Mouse (Mus musculus) heart, postnatal 36 days (tissue): ENCODE results near the gene Olfr1287. TPM values are rescaled to one million over a fixed set of nuclear protein-coding genes. Genes with fewer than 3 reads are reported as not detected.

Source experiments
- DNase-seq, 2 experiments: peaks; one replicate each; pipeline ENCODE4 v3.0.0; 2021 to 2022
- intact Hi-C: fragments of 180-260 bp; cut with DNase I; formaldehyde crosslinking; loops from one replicate; pipeline ENCODE4 v1.15.1; 2025
- total RNA-seq, 2 experiments: library from RNA; stranded (reverse); gene quantifications; 2 replicates each; pipeline ENCODE4 v1.2.3; 2021

The Olfr1287 gene
- total RNA-seq: not detected

GRCm38 (mm10) chr2:111448842-111449241 is at the start of gene Olfr1287:
Gene Olfr1287, plus strand, starts transcription at chr2:111449142.
- intact Hi-C loops: no loop called here

GRCm38 (mm10) chr2:111422931-111423330 is 26.0 kb upstream of the Olfr1287 start, which contains the start of gene Olfr1286:
Gene Olfr1286, minus strand, starts transcription at chr2:111423115.
- intact Hi-C loops: no loop called here
- no peak for DNase-seq

More at GRCm38 (mm10) chr2:111448842-111449241, at the start of gene Olfr1287:
- no peak for DNase-seq

DNA sequence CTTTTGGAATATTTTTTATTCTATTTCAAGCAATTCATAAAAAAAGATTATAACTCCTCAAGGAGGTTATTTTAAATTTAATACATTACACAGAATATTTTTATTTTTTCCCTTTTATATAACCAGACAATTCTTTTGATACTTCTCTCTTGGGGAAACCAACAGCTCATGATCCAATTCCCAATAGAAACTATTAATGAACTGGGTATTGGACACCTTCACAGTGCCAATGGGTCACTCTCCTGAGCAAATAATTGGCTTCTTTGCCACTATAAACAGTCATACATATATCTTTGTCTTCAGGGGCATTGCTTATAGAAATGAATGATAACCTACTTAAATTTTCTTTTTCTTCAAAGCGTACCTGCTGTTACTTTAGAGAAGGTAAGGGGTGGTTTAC is 24.9 kb downstream of the Olfr1287 start, which contains the start of gene Olfr1288:
Gene Olfr1288, plus strand, starts transcription at position 301 of the 400 bp plus-strand sequence.
- no peak for DNase-seq
- intact Hi-C loops: no loop called here

DNA sequence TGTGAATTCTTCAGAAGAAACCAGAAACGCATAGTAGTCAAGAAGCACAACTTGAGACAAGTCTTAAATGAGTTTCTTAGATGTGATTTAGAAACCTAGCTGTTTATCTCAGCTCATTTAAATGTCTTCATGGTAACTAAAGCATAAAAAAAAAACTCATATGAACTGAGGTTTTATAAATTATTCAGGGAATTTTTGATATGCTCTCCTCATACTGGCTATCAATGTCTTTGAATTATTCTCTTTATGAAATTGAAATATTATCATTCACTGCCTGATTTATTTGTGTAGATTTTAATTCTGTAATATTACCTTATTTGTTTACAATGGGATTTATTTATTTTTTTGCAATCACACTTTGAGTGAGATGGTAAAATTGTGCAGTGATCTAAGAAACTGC is 31.6 kb downstream of the Olfr1287 start, which contains the start of gene Olfr1289:
Gene Olfr1289, plus strand, starts transcription at position 301 of the 400 bp plus-strand sequence.
- intact Hi-C loops: no loop called here
- no peak for DNase-seq

GRCm38 (mm10) chr2:111493729-111494128 is 44.8 kb downstream of the Olfr1287 start, which contains the start of gene Olfr1290:
Gene Olfr1290, minus strand, starts transcription at chr2:111493829.
- DNase-seq: no peak
- intact Hi-C loops: no loop called here

- intact Hi-C loops: no loop called here
- DNase-seq: no peak
Observed at GRCm38 (mm10) chr2:111496880-111497279, 47.9 kb downstream of the Olfr1287 start, which contains the start of gene Olfr1291-ps1. Gene Olfr1291-ps1, plus strand, starts transcription at chr2:111497180.

Other genes starting within 250 kb of the Olfr1287 start
- gene 4930430A15Rik, start 219.5 kb upstream of the Olfr1287 start, total RNA-seq: not detected
- not detected for gene Olfr1275, start 213.9 kb upstream of the Olfr1287 start, total RNA-seq
- gene Olfr1276, start 194.6 kb upstream of the Olfr1287 start, total RNA-seq: not detected
- not detected for gene Olfr1277, start 175.0 kb upstream of the Olfr1287 start, total RNA-seq
- not detected for gene Olfr1278, start 159.0 kb upstream of the Olfr1287 start, total RNA-seq
- not detected for gene Olfr1279, start 148.5 kb upstream of the Olfr1287 start, total RNA-seq
- not detected for gene Olfr1280, start 135.1 kb upstream of the Olfr1287 start, total RNA-seq
- not detected for gene Olfr1281, start 122.6 kb upstream of the Olfr1287 start, total RNA-seq
- not detected for gene Olfr1282, start 113.1 kb upstream of the Olfr1287 start, total RNA-seq
- not detected for gene Olfr1283, start 82.4 kb upstream of the Olfr1287 start, total RNA-seq
- gene Olfr1284, start 73.6 kb upstream of the Olfr1287 start, total RNA-seq: not detected
- not detected for gene Olfr1286, start 26.0 kb upstream of the Olfr1287 start, total RNA-seq
- gene Olfr1288, start 25.0 kb downstream of the Olfr1287 start, total RNA-seq: not detected
- not detected for gene Olfr1289, start 31.7 kb downstream of the Olfr1287 start, total RNA-seq
- not detected for gene Olfr1290, start 44.7 kb downstream of the Olfr1287 start, total RNA-seq
- gene Olfr1291-ps1, start 48.0 kb downstream of the Olfr1287 start, total RNA-seq: not detected
- gene Olfr1293-ps, start 76.1 kb downstream of the Olfr1287 start, total RNA-seq: not detected
- not detected for gene Olfr1294, start 91.1 kb downstream of the Olfr1287 start, total RNA-seq
- gene Olfr1295, start 120.5 kb downstream of the Olfr1287 start, total RNA-seq: not detected
- not detected for gene Olfr1297, start 177.4 kb downstream of the Olfr1287 start, total RNA-seq
- not detected for gene Olfr1298, start 200.1 kb downstream of the Olfr1287 start, total RNA-seq
- gene Olfr1299, start 212.3 kb downstream of the Olfr1287 start, total RNA-seq: not detected